Mouse (Mus musculus): Measurements from ENCODE around the gene Tmem234.
A peak's percentile ranks its signal among the peaks of the same experiment; 100 is the strongest.

DNA sequence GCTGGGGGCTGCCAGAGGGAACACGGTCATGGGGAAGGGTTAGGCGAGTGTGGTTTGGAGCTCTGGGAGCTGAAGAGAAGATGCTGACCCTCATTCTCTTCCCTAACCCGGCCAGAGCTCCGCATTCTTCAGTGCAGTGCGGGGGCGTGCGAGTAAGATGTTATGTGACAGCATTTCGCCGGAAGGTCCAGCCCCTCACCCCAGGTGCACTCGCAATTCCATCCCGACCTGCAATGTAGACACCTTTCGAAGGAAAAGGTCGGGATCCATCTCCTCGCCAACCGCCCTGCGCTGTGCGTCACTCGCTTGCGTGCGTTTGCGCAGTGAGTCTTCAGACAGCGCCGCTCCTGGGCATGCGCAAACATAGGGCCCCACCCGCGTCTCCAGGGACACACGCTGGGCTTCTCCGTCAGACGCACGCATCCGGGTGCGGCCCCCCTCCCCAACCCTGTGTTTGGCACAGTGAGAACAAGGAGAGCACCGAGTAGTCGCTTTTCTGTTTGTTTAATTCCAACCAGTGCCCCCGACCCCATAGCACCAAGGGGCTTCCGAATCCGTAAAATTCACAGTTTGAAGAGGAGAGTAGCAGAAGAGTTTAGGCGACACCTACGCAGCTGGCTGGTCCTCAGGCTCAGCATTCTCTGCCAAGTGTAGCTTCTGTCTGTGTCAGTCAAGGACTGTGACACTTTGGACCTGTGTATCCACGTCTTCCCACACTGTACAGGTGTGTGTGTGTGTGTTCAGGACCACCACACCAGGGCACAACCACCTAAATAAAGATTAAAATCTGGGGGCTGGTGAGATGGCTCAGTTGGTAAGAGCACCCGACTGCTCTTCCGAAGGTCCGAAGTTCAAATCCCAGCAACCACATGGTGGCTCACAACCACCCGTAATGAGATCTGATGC is 18.6 kb downstream of the Tmem234 start, which contains the start of gene Iqcc:
- peak; percentile 53 for TF ChIP-seq CTCF (IDR thresholded peaks at IDR 0.05)
- TF ChIP-seq EP300 (IDR thresholded peaks at IDR 0.05): no peak

All from lung, postnatal 0 days (tissue).